Mouse (Mus musculus): ENCODE results near the gene Skiv2l.

Gene Skiv2l

DNA sequence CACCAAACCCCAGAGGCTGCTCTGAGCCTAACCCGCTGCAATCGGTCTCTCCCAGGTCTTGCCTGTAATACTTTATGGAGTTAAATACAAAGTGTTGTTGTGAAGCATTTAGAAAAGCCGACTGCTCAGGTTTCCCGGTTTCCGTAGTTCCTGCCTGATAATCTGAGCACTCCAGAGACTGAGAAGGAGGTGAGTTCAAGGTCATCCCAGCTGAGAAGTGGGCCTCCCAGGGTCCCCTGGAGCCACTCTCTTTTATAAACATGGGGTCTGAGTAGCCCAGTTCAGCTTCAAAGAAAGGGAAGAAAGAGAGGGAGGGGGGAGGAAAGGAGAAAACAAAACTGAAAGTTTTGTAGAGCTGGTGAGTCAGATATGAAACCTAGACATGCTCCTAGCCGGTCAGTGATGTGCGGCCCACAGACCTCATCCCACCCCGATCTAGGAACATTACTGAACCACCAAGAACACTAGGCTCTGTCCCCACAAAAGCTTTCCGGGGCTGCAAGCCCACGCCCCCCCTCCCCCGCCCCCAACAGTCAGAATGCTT is 29.4 kb upstream of the Skiv2l start, which contains the start of gene Zbtb12:
Gene Zbtb12 (plus strand): TSS at position 148 of the 544 bp plus-strand sequence.
- in situ Hi-C loops (cut with MboI, MseI), result no loop called here

DNA sequence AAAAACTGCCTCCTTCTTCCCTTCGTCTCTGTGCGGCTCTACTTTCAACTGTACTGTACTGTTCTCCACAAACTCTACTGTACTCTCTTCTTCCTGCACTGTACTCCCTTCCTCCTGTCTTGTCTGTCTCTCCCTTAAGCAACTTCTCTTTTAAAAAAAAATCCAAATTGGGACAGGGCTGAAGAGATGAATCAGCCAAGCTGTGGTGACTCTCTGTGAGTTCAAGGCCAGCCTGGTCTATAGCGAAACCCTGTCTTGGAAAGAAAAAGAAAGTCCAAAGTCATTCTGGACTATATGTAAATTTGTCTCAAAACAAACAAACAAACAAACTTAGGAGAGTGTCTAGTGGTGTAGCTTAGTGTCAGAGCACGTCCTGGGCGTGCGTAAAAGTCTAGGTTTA is 24.3 kb upstream of the Skiv2l start:
- in situ Hi-C loops (cut with MboI, MseI), result no loop called here

DNA sequence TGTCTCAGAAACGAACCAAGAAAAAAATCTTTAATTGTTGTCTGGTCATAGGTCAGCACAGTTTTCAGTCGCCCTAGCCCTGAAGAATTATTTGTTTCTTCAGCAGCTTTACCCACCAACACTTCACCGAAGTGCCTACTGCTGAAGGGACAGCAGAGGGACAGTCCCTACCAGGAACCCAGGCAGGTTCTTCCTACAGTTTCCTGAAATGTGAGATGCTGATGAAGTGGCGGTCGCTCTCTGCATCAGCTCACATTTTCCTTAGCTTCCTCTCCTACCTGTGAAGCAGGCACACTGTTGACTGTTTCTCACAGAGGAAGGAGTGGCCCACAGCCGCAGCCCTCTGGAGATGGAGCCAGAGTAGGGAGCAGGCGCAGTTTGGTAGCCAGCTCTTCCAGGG is 16.0 kb upstream of the Skiv2l start:
- in situ Hi-C loops (cut with MboI, MseI), result no loop called here

DNA sequence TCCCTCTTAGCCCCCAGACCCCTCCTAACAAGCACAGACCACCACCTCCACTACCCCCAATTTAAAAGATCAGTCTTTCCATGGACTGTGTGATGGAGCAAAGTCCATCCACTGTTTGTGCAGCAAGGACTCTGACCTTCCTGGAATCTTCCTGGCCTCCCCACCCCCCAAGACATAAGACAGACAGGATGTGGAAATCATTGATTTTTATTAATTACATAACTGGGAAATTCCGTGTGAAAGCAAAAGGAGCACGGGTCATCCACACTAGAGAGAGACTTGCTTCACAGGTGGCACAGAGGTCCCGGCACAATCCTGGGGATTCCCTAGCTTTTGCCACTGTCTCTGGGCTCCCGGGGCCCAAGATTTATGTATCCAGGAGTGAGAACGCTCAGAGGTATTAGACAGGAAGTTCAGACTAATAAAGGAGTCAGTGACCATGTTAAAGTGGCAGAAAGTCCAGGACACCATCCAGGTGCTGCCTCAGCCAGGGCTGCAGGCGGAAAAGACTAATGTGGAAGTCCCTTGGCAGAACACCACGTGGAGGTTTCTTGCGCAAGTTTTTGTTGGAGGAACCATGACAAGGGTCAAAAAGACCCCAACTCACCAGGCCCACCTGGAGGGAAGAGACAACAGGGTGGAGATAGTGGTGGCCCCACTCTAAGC is 12.5 kb upstream of the Skiv2l start, which contains the start of gene Cfb:
Gene Cfb (minus strand): TSS at position 103 of the 666 bp plus-strand sequence.
- in situ Hi-C loops (cut with MboI, MseI), result loop anchor here in 1 of 2 experiments (5.0 kb wide), 1 partner anchor 50 kb away; the partner anchor contains the start of gene Slc44a4

DNA sequence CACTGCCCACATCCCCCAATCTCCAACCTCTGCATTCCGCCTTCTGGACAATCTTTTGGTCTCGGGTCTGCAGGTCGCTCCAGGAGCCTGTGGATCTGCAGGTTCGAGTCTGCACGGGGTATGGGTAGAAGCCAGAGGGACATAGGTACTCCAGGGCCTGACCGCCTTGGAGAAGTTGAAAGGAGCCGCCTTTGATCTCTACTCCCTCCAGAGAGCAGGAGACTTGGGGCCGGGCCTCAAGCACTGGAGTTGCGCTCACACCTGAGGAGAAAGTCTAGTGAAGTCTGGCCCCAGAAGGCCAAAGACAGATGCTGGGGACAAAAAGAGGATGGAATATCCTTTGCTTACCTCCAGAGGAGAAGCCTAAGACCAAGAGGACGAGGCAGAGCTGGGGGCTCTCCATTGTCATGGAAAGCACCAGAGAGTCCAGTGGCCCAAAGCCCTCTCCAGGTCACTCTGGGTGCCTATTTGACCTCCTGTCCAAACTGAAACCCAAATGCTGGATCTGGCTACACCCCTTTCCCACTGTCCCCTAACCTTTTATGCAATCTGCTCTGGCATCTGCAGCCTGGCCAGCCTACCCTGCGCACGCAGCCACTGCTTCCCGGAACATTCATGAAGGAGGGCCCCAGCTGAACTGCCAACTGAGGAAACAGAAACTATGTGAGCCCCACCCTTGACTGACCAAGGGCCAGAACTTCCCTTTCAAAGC is 11.8 kb upstream of the Skiv2l start:
- in situ Hi-C loops (cut with MboI, MseI), result loop anchor here in 1 of 2 experiments (5.0 kb wide), 1 partner anchor 50 kb away; the partner anchor contains the start of gene Slc44a4

DNA sequence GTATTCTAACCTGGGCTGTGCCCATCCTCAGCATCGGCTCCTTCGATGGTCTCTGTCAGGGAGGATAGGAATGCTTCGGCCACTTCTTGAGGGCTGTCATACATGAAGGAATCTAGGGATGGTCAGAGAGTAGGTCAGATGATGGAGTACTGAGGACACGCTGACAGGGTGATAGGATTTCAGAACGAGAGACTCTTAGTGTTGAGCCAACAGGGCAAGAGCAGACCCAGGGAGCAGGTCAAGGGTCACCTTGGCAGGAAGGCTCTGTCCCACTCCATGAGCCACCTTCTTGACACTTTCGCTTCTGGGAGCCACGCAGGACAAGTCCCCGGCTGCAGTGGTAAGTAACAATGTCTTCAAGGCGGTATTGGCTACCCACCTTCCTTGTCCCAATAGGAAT is 10.5 kb upstream of the Skiv2l start:
- in situ Hi-C loops (cut with MboI, MseI), result loop anchor here in 1 of 2 experiments (5.0 kb wide), 1 partner anchor 52 kb away; the partner anchor contains the start of gene Slc44a4

DNA sequence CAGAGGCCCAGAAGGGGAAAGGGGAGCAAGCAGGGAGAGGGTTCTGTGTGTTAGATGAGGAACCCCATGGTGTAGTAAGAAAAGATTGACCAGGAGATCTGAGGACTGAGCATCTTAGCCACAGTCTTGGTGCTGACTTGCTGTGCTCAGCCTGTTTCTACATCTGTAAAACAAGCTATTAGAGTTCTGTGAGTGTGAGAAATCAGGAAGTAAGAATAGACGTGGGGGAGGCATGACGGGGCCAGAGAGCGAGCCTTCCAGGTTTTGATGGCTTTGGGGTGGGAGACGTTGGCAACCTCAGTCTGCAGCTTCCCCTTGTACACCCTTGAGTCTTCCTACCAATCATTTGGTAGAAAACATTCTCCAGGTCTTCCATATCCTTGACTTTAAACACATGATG is 8.7 kb upstream of the Skiv2l start:
- in situ Hi-C loops (cut with MboI, MseI), result no loop called here

DNA sequence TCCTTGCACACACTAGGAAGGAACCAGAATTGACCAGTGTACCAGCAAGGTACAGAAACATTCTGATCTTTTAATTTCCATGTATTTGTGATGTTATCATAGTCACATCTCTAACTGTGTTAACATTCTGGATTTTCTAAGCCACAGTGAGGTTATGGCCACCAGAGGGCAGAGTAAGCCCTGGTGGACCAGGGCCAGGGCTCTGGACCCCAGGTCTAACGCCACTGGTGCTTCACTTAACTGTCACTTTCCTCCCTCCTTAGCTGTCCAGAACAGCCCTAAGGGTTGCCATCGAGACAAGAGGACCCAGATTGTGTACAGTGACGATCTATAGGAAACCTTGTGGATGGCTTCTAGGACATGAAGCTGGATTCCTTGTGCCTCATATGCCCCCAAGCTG is 5.8 kb upstream of the Skiv2l start:
- in situ Hi-C loops (cut with MboI, MseI), result no loop called here

DNA sequence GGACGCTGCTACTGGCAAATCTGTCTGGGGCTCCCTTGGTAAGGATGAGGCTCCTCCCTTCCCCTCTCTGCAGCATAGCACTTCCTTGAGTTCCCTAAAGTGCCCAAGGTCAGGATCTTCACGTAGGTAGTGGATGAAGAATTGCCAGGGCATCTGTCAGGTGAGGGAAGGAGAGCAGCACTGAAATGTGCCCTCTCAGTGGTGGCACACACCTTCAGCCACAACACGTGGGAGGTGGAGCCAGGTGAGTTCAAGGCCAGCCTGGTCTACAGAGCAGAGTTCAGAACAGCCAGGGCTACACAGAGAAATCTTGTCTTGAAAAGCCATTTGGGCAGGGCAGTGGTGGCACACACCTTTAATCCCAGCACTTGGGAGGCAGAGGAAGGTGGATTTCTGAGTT is 4.8 kb upstream of the Skiv2l start:
- in situ Hi-C loops (cut with MboI, MseI), result no loop called here

DNA sequence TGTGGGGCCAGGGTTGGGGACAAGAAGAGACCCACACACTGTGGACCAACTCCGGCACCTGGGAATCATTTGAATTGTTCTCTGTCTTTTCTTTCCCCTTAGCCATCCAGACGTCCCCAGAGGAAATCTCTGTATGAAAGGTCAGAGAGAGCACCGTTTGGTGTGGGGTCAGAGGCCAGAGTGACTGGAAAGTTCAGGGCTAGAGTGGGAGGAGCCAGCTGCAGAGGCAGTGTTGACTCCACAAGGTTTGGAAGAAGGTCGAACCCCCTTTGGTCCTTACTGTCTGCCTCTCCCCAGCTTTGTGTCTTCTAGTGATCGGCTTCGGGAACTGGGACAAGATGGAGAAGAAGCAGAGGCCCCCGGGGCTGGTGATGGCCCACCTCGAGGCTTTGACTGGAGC is 3.5 kb upstream of the Skiv2l start:
- in situ Hi-C loops (cut with MboI, MseI), result no loop called here

DNA sequence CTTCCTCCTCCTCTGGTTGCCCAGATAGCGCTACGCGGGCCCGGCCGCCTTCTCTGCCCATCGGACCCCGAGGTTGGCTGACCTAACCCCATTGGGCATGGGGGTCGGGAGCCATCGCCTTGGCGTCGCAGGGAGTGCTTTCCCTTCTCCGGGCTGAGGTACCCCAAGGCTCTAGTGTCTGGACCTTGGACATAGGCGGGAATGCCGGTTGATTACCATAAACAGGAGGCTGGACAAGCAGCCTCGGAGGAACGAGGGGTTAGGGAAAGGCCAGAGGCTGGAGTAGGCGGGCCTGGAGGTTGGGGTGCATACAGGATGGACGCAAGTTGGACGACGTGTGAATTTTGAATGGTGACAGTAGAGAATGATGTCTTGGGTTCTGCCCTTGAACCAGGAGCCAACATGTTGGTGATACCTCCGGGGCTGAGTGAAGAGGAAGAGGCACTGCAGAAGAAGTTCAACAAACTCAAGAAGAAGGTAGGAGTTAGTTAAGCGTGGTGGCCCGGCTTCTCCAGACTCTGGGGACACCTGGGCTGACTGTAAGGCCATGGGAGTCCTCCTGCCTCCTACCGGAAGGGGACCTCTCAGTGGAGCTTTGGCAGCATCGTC is 611 bp upstream of the Skiv2l start:
- in situ Hi-C loops (cut with MboI, MseI), result no loop called here

DNA sequence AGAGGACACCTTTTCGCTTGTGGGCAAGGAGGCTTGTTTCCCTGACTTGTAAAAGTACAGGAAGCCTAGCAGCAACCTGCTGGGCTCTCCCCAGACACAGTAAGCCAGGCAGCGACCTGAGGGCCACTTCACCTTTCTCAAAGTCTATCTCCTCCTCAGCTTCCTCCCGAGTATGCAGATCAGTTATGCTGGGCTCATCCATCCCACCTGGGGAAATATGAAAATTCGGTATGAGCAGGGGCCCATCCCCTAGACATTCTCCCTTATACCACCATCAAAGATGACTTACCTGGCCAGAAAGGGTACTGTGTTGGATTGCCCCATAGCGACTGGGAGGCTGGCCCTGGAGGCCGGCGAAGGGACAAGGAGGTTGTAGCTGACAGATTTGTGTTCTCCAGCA is 2.4 kb downstream of the Skiv2l start:
- in situ Hi-C loops (cut with MboI, MseI), result loop anchor here (10.0 to 25.0 kb wide), 3 partner anchors 653 to 935 kb away; partner anchors contain the start of genes Daxx (in 1 of the 2), Platr17 (in 1 of the 2), Psmb8 (in 1 of the 2) and Tapbp (in 1 of the 2)

DNA sequence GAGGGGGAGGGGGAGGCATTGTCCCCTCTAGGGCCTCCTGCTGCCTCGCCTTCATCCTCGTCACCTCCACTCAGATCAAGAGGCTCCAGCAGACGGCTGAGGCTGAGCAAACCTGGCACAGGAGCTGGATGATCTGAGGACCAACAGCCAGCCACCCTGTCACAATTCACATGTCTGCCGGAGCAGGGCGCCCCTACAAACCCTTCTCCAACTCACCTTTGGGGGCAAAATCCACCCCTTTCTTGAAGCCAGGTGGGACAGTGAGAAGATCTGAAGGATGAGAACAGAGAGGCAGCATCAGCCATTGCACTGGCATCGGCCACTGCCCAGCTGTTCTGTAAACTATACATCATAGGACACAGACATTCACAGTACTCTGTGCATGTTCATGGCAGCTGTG is 2.8 kb downstream of the Skiv2l start:
- in situ Hi-C loops (cut with MboI, MseI), result loop anchor here (10.0 to 25.0 kb wide), 3 partner anchors 652 to 935 kb away; partner anchors contain the start of genes Daxx (in 1 of the 2), Platr17 (in 1 of the 2), Psmb8 (in 1 of the 2) and Tapbp (in 1 of the 2)

DNA sequence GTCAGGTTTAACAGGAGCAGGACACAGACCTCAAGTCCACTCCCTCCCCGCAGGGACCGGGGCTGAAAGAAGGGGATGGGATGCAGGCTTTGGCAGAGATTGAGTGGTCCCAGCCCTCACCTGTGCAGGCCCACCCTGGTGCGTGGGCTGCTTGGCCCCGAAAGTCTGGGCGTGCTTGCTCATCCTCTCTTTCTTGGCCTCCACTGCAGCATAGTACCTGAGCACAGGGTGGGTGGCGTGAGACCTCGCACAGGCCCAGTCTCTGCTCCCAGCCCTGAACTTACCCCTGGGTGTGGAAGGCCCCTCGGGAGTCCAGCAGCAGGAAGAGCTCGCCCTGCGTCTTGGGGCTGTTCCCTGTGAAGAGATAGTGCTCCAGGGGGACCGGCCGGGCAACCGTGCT is 5.1 kb downstream of the Skiv2l start:
- in situ Hi-C loops (cut with MboI, MseI), result loop anchor here (10.0 to 25.0 kb wide), 3 partner anchors 650 to 933 kb away; partner anchors contain the start of genes Daxx (in 1 of the 2), Platr17 (in 1 of the 2), Psmb8 (in 1 of the 2) and Tapbp (in 1 of the 2)

DNA sequence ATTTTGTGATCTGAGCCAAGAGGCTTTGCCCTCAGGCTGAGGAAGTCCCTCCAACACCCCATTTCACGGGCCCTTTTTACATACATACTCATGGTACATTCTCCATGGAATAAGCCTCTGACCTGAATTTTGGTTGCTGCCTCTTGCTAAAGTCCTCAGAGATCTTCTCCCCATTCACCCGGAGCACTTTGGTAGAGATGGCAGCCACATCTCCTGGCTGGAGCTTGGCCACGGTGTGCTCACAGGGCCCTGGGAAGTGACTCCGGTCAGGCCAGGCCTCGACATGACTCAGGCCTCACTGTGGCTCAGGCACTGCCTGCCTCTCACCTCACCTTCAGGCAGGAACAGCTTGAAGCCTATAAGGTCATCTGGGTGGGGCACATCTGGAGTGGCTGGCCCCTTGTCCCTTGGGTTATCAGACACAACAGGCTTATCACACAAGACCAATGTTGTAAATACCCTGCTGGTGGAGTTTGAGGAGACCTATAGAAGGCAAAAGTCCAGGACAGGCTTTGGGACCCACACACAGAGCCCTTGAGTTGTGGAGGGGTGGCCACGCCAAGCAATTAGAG is 9.2 kb downstream of the Skiv2l start:
- in situ Hi-C loops (cut with MboI, MseI), result loop anchor here (10.0 to 25.0 kb wide), 3 partner anchors 646 to 929 kb away; partner anchors contain the start of genes Daxx (in 1 of the 2), Platr17 (in 1 of the 2), Psmb8 (in 1 of the 2) and Tapbp (in 1 of the 2)

DNA sequence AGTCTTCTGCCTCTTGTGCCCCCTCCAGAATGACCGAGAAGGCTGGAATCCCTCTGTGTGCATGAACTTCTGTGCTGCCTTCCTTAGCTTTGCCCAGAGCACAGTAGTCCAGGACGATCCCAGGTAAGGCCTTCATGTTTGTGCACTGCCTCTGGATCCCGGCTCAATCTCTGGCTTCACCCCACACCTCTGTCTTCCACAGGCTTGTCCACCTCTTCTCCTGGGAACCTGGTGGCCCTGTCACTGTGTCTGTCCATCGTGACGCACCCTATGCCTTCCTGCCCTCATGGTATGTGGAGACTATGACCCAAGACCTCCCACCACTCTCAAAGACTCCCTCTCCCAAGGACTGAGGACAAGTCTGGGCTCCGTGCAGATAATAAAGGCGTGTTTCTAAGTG is 11.2 kb downstream of the Skiv2l start:
- in situ Hi-C loops (cut with MboI, MseI), result loop anchor here (25.0 kb wide), 2 partner anchors 776 to 926 kb away; partner anchors contain the start of genes Daxx (in 1 of the 2), Platr17 (in 1 of the 2), Tapbp (in 1 of the 2) and Zbtb22 (in 1 of the 2)

DNA sequence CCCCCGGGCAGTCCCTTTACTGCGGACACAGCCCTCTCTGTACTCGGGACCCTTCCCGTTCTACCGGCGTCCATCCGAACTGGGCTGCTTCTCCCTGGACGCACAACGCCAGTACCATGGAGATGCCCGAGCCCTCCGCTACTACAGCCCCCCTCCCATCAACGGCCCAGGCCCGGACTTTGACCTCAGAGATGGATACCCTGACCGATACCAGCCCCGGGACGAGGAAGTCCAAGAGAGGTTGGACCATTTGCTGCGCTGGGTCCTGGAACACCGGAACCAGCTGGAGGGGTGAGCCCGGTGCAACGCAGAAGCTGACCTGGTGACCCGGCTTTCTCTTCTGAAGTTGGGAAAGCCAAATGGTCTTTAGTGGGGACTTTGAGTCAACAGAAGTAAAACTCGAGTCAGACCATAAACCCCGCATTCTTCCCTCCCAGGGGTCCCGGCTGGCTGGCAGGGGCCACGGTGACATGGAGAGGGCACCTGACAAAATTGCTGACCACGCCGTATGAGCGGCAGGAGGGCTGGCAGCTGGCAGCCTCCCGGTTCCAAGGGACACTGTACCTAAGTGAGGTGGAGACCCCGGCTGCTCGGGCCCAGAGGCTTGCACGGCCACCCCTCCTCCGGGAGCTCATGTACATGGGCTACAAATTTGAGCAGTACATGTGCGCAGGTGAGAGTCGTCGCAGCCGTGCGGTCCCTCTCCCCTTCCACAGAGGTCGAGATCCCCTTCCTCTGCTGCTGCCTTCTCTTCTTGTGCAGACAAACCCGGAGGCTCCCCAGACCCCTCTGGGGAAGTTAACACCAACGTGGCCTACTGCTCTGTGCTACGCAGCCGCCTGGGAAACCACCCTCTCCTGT is 12.3 kb downstream of the Skiv2l start:
- in situ Hi-C loops (cut with MboI, MseI), result loop anchor here (25.0 kb wide), 2 partner anchors 775 to 925 kb away; partner anchors contain the start of genes Daxx (in 1 of the 2), Platr17 (in 1 of the 2), Tapbp (in 1 of the 2) and Zbtb22 (in 1 of the 2)

DNA sequence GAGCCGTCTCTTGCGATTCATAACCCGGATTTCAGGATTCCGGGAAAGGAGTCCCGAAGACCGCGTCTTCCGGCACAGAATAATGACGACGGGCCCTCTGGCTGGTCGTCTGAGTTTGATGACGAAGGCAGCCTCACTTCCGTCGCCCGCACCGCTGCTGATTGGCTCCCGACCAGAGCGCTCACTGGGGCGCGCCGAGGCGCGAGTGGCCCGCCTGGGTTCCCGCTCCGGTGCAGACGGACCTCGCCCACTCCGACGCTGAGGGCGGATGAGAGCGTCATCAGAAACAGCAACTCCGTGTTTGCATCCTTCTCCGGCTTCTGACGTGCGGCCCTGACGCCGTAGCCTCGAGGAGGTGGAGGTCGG is 13.2 kb downstream of the Skiv2l start, which contains the start of the genes Stk19 and Dxo:
Gene Stk19 (minus strand): TSS at position 90 of the 366 bp plus-strand sequence.
Gene Dxo (plus strand): TSS at position 164 of the 366 bp plus-strand sequence.
- in situ Hi-C loops (cut with MboI, MseI), result loop anchor here (25.0 kb wide), 2 partner anchors 775 to 925 kb away; partner anchors contain the start of genes Daxx (in 1 of the 2), Platr17 (in 1 of the 2), Tapbp (in 1 of the 2) and Zbtb22 (in 1 of the 2)

Measured in T-helper 17 cell (primary cell).